In genomic region chr4:117494911-117495501, GRCm38 (mm10) we compare ENCODE assay signal across 8 mouse cellular contexts. TPM values are rescaled to one million over a fixed set of nuclear protein-coding genes. Genes with fewer than 3 reads are reported as not detected.
DNase-seq lines count a peak whose midpoint lies in the region; ATAC-seq lines count a peak whose summit lies in the region.

No protein-coding gene starts in this region.

- DNase-seq in spleen, postnatal 4 days (ENCODE audit: low spot score in 2 of 2), result peak; percentile 25 to 76
- no peak for DNase-seq in spleen, postnatal 36 days (ENCODE audit: low spot score in 2 of 2)
- peak; percentile 76 for DNase-seq in embryo, embryonic 9.5 days (ENCODE audit: extremely low spot score)
- peak; percentile 73 for DNase-seq in limb, embryonic 11.5 days (ENCODE audit: low spot score)
- DNase-seq in layer of hippocampus, postnatal 10 days (ENCODE audit: low spot score in 2 of 2), result no peak
- no peak for DNase-seq in cerebellum, adult 9-10 months

- H3K9me3 ChIP-seq in heart, embryonic 15.5 days (replicated peaks), result no peaks in the 10 kb centered on the region
- H3K9me3 ChIP-seq in limb, embryonic 11.5 days (ENCODE audit: control insufficient read depth, low read length), result no peaks in the 10 kb centered on the region
- H3K9me3 ChIP-seq in midbrain, embryonic 15.5 days, result no peaks in the 10 kb centered on the region

- no peaks in the 10 kb centered on the region for H3K36me3 ChIP-seq in heart, embryonic 15.5 days
- no peaks in the 10 kb centered on the region for H3K36me3 ChIP-seq in limb, embryonic 11.5 days (ENCODE audit: control insufficient read depth, insufficient read depth, low read length)
- H3K36me3 ChIP-seq in midbrain, embryonic 15.5 days (replicated peaks), result no peaks in the 10 kb centered on the region

- H3K4me1 ChIP-seq in heart, embryonic 15.5 days (replicated peaks), result peaks cover 35% of the 10 kb centered on the region
- peaks cover 12% of the 10 kb centered on the region; the same call in 1 of the 2 replicates for H3K4me1 ChIP-seq in limb, embryonic 11.5 days (ENCODE audit: control insufficient read depth, insufficient read depth, low read length)
- H3K4me1 ChIP-seq in midbrain, embryonic 15.5 days, result peaks cover 35% of the 10 kb centered on the region

- WGBS in heart, embryonic 15.5 days, result under 1% methylated on average over 47 of the region's 47 CpGs
- under 1% methylated on average over 47 of the region's 47 CpGs for WGBS in limb, embryonic 11.5 days
- WGBS in midbrain, embryonic 15.5 days, result under 1% methylated on average over 46 of the region's 47 CpGs

- H3K4me2 ChIP-seq in heart, embryonic 15.5 days, result peak overlapping the region; percentile 98
- H3K4me2 ChIP-seq in limb, embryonic 11.5 days (ENCODE audit: low read depth, severe bottlenecking), result peak overlapping the region; percentile 92
- peak overlapping the region; percentile 61 for H3K4me2 ChIP-seq in midbrain, embryonic 15.5 days

- peak overlapping the region; percentile 54 for H3K9ac ChIP-seq in heart, embryonic 15.5 days
- peak overlapping the region; percentile 66 for H3K9ac ChIP-seq in limb, embryonic 11.5 days (ENCODE audit: low read length)
- H3K9ac ChIP-seq in midbrain, embryonic 15.5 days, result peak overlapping the region; percentile 44; the same call in 1 of the 2 replicates

- peak; percentile 48; the same call in 1 of the 2 replicates for ATAC-seq in heart, embryonic 15.5 days (replicated peaks; ENCODE audit: insufficient number of reproducible peaks, insufficient read depth, low FRiP score, low read depth)
- peak; percentile 49 for ATAC-seq in limb, embryonic 11.5 days (ENCODE audit: insufficient number of reproducible peaks, low FRiP score, low TSS enrichment, low read depth)
- 0 out of 2 replicates have a peak, but pooled peaks have one; percentile 10 for ATAC-seq in midbrain, embryonic 15.5 days (replicated peaks)

- H3K27ac ChIP-seq in heart, embryonic 15.5 days, result no peak overlapping the region
- H3K27ac ChIP-seq in limb, embryonic 11.5 days (replicated peaks; ENCODE audit: low read depth, low read length), result peak overlapping the region; percentile 68
- peak overlapping the region; percentile 76 for H3K27ac ChIP-seq in midbrain, embryonic 15.5 days

- peak overlapping the region; percentile 57 for H3K4me3 ChIP-seq in heart, embryonic 15.5 days
- peak overlapping the region; percentile 63 for H3K4me3 ChIP-seq in limb, embryonic 11.5 days (ENCODE audit: low read depth, low read length)
- peak overlapping the region; percentile 44 for H3K4me3 ChIP-seq in midbrain, embryonic 15.5 days

- H3K27me3 ChIP-seq in heart, embryonic 15.5 days, result peaks cover 71% of the 10 kb centered on the region
- peaks cover 16% of the 10 kb centered on the region for H3K27me3 ChIP-seq in limb, embryonic 11.5 days (ENCODE audit: control insufficient read depth, insufficient read depth, low read length)
- peaks cover 54% of the 10 kb centered on the region for H3K27me3 ChIP-seq in midbrain, embryonic 15.5 days (replicated peaks)

RNA-seq across cellular contexts. Expression of gene Rnf220, which starts 1.8 kb away (rescaled TPM):
- 34.1 and 51.6 TPM in 2 replicates for polyA plus RNA-seq in heart, embryonic 15.5 days (2015; fragmentation: Nextera tagmentation; extraction: Ambion mirVana)
- 69.8 and 78.5 TPM in 2 replicates for polyA plus RNA-seq in limb, embryonic 11.5 days (2014; fragmentation: Nextera tagmentation; extraction: Ambion mirVana)
- polyA plus RNA-seq in midbrain, embryonic 15.5 days (2015; fragmentation: Nextera tagmentation; extraction: Ambion mirVana), result 136 and 140 TPM in 2 replicates
- 100 to 1,000 TPM; 129 to 148 TPM for total RNA-seq in layer of hippocampus, postnatal 10 days (2021)

RNA-seq across cellular contexts. Expression of gene Eri3, which starts 55.2 kb away (rescaled TPM):
- 104 and 115 TPM in 2 replicates for polyA plus RNA-seq in heart, embryonic 15.5 days (2015; fragmentation: Nextera tagmentation; extraction: Ambion mirVana)
- polyA plus RNA-seq in limb, embryonic 11.5 days (2014; fragmentation: Nextera tagmentation; extraction: Ambion mirVana), result 140 and 151 TPM in 2 replicates
- polyA plus RNA-seq in midbrain, embryonic 15.5 days (2015; fragmentation: Nextera tagmentation; extraction: Ambion mirVana), result 279 and 283 TPM in 2 replicates
- total RNA-seq in layer of hippocampus, postnatal 10 days (2021), result 100 to 1,000 TPM; 217 to 237 TPM

Comparison
In these comparisons a context has a peak if more than half of its experiments do, and no peak if none do; other contexts are left out.
1. DNase-seq: peak in spleen, postnatal 4 days (2 of 2), embryo, embryonic 9.5 days (single experiment) and limb, embryonic 11.5 days (single experiment); none in spleen, postnatal 36 days (0 of 2), layer of hippocampus, postnatal 10 days (0 of 2) and cerebellum, adult 9-10 months (single experiment).
2. Peak in every context shown above with its lines, with median percentiles within 50 percentile points of each other: ATAC-seq, H3K4me2 ChIP-seq, H3K4me3 ChIP-seq and H3K9ac ChIP-seq.